Mouse (Mus musculus) kidney, postnatal 0 days (tissue): ENCODE data around the gene Atrn. TPM values are rescaled to one million over a fixed set of nuclear protein-coding genes. Genes with fewer than 3 reads are reported as not detected.

Experiments used
- ATAC-seq: fragments of 200-750 bp; cut with Nextera tagmentation; replicated peaks from 2 replicates; pipeline ENCODE4 v1.8.0; 2017; ENCODE audit warnings: low read depth, moderate number of reproducible peaks, moderate TSS enrichment, moderate library complexity; ENCODE audit not compliant: low FRiP score
- DNase-seq: peaks from one replicate; pipeline ENCODE4 v3.0.0-alpha.2; 2016; ENCODE audit warnings: low spot score
- H3K27ac ChIP-seq: fragments of 300-500 bp; sonication (generic); 2 replicates; pipeline ENCODE4 v1.5.1; 2014; ENCODE audit warnings: mild to moderate bottlenecking
- H3K27me3 ChIP-seq: fragments of 300-500 bp; sonication (generic); 2 replicates; pipeline ENCODE4 v1.6.1; 2014; ENCODE audit warnings: low read length, mixed read lengths; ENCODE audit not compliant: insufficient read depth
- H3K36me3 ChIP-seq: fragments of 300-500 bp; sonication (generic); 2 replicates; pipeline ENCODE4 v1.6.1; 2014; ENCODE audit warnings: low read length, mixed read lengths; ENCODE audit not compliant: insufficient read depth
- H3K4me1 ChIP-seq: fragments of 300-500 bp; sonication (generic); replicated peaks from 2 replicates; pipeline ENCODE4 v1.6.1; 2014; ENCODE audit warnings: antibody characterized with exemption, low read length, mixed read lengths; ENCODE audit not compliant: insufficient read depth
- H3K4me2 ChIP-seq: fragments of 300-500 bp; sonication (generic); 2 replicates; pipeline ENCODE4 v1.6.1; 2014; ENCODE audit warnings: mild to moderate bottlenecking, low read length, moderate library complexity, mixed read lengths
- H3K4me3 ChIP-seq: fragments of 300-500 bp; sonication (generic); replicated peaks from 2 replicates; pipeline ENCODE4 v1.5.1; 2014; ENCODE audit warnings: low read depth, low read length
- H3K9ac ChIP-seq: fragments of 300-500 bp; sonication (generic); 2 replicates; pipeline ENCODE4 v1.6.1; 2014; ENCODE audit warnings: low read depth, low read length
- H3K9me3 ChIP-seq: fragments of 300-500 bp; sonication (generic); replicated peaks from 2 replicates; pipeline ENCODE4 v1.6.1; 2016; ENCODE audit warnings: low read length, inconsistent platforms, mixed read lengths
- CTCF ChIP-seq: IDR thresholded peaks from 2 replicates; pipeline ENCODE4 v1.5.1; 2016; ENCODE audit warnings: antibody characterized with exemption, low read depth, mild to moderate bottlenecking, moderate library complexity
- WGBS: fragments of 180-500 bp; shearing (Covaris S2); extraction: QIAGEN DNeasy Blood & Tissue Kit; methylation state at CpG from one replicate; pipeline ENCODE4 v1.1.7; 2014; 5-methylcytosine and 5-hydroxymethylcytosine counted together
- polyA plus RNA-seq: library from polyadenylated mRNA; unstranded; fragments of >200 nt; fragmentation: Nextera tagmentation; extraction: Ambion mirVana; gene quantifications from 2 replicates; pipeline ENCODE4 v1.2.1, GENCODE M21; 2015

The Atrn gene
- polyA plus RNA-seq, 1 experiment from 2014 or later, result 6.2 TPM

- no peak overlapping the region for H3K4me2 ChIP-seq
- no peaks in the 10 kb centered on the region for H3K9me3 ChIP-seq
- H3K9ac ChIP-seq, result no peak overlapping the region
- TF ChIP-seq CTCF, result no peak
- WGBS, result 84% methylated on average over 2 of the region's 2 CpGs
- no peak overlapping the region for H3K4me3 ChIP-seq
- DNase-seq (no peak), ATAC-seq (no peak)
- H3K36me3 ChIP-seq, result peaks cover 3% of the 10 kb centered on the region; the same call in 1 of the 2 replicates
- H3K4me1 ChIP-seq, result no peaks in the 10 kb centered on the region
- no peaks in the 10 kb centered on the region for H3K27me3 ChIP-seq
- no peak overlapping the region for H3K27ac ChIP-seq
These were observed 102.8 kb downstream of the Atrn start for GRCm38 (mm10) chr2:131009123-131009522.

- no peak overlapping the region for H3K9ac ChIP-seq
- H3K4me1 ChIP-seq, result no peaks in the 10 kb centered on the region
- H3K36me3 ChIP-seq, result 0 out of 2 replicates have a peak, but pooled peaks cover 3% of the 10 kb centered on the region
- H3K27me3 ChIP-seq, result no peaks in the 10 kb centered on the region
- no peak for ATAC-seq
- H3K27ac ChIP-seq, result no peak overlapping the region
- no peak for TF ChIP-seq CTCF
- no peak for DNase-seq
- H3K4me3 ChIP-seq, result no peak overlapping the region
- WGBS, result 77% methylated on average over 1 of the region's 1 CpGs
- H3K4me2 ChIP-seq, result no peak overlapping the region
- no peaks in the 10 kb centered on the region for H3K9me3 ChIP-seq
These were observed 104.3 kb downstream of the Atrn start for GRCm38 (mm10) chr2:131010566-131010965.

GRCm38 (mm10) chr2:131025230-131025629, 118.9 kb downstream of the Atrn start:
- H3K27ac ChIP-seq, result no peak overlapping the region
- no peak overlapping the region for H3K4me3 ChIP-seq
- TF ChIP-seq CTCF, result no peak
- ATAC-seq (no peak), DNase-seq (no peak)
- no peaks in the 10 kb centered on the region for H3K4me1 ChIP-seq
- H3K4me2 ChIP-seq, result no peak overlapping the region
- whole genome bisulfite sequencing, result 92% methylated on average over 2 of the region's 2 CpGs
- H3K9me3 ChIP-seq, result no peaks in the 10 kb centered on the region
- peaks cover 11% of the 10 kb centered on the region; the same call in 1 of the 2 replicates for H3K36me3 ChIP-seq
- no peak overlapping the region for H3K9ac ChIP-seq
- no peaks in the 10 kb centered on the region for H3K27me3 ChIP-seq

- Histone ChIP-seq H3K9me3 (no peaks in the 10 kb centered on the region), H3K27me3 (no peaks in the 10 kb centered on the region), H3K4me2 (no peak overlapping the region), H3K36me3 (peaks cover 11% of the 10 kb centered on the region; the same call in 1 of the 2 replicates), H3K4me3 (no peak overlapping the region), H3K4me1 (no peaks in the 10 kb centered on the region), H3K27ac (no peak overlapping the region), H3K9ac (no peak overlapping the region)
- DNase-seq, result no peak
- TF ChIP-seq CTCF, result no peak
- ATAC-seq, result no peak
- 90% methylated on average over 3 of the region's 3 CpGs for WGBS
These were observed 120.6 kb downstream of the Atrn start for GRCm38 (mm10) chr2:131026941-131027340.

- H3K27me3 ChIP-seq, result no peaks in the 10 kb centered on the region
- 0 out of 2 replicates have a peak, but pooled peaks cover 6% of the 10 kb centered on the region for H3K36me3 ChIP-seq
- ATAC-seq, result no peak; the same call in 1 of the 2 replicates
- no peak overlapping the region for H3K4me2 ChIP-seq
- peak; percentile 34 for DNase-seq
- H3K9me3 ChIP-seq, result no peaks in the 10 kb centered on the region
- H3K4me3 ChIP-seq, result no peak overlapping the region
- H3K9ac ChIP-seq, result no peak overlapping the region
- 67% methylated on average over 9 of the region's 9 CpGs for WGBS
- TF ChIP-seq CTCF, result no peak
- H3K4me1 ChIP-seq, result no peaks in the 10 kb centered on the region
- no peak overlapping the region for H3K27ac ChIP-seq
These were observed 123.0 kb downstream of the Atrn start for GRCm38 (mm10) chr2:131029065-131029935.

GRCm38 (mm10) chr2:131030561-131030960, 124.3 kb downstream of the Atrn start:
- TF ChIP-seq CTCF, result no peak
- ATAC-seq, result no peak
- no peaks in the 10 kb centered on the region for H3K27me3 ChIP-seq
- H3K36me3 ChIP-seq, result 0 out of 2 replicates have a peak, but pooled peaks cover 4% of the 10 kb centered on the region
- WGBS, result 80% methylated on average over 2 of the region's 2 CpGs
- no peak overlapping the region for H3K4me3 ChIP-seq
- H3K4me1 ChIP-seq, result no peaks in the 10 kb centered on the region
- no peak overlapping the region for H3K9ac ChIP-seq
- DNase-seq, result no peak
- H3K9me3 ChIP-seq, result no peaks in the 10 kb centered on the region
- H3K27ac ChIP-seq, result no peak overlapping the region
- H3K4me2 ChIP-seq, result no peak overlapping the region
